Mouse (Mus musculus): ENCODE measurements at regions not wholly inside any gene's neighbourhood (a gene's known extent, or its start where the extent isn't known, plus 50 kb on each side); places are given as distances from the start of the nearest gene placed in this dataset.

GRCm38 (mm10) chr10:117515777-117516501 is 113.4 kb upstream of the Cpm start:
- no peak overlapping the region for H3K9ac ChIP-seq (ENCODE audit: low read depth, low read length)
- H3K27me3 ChIP-seq (ENCODE audit: control insufficient read depth, insufficient read depth, low read length), result no peaks in the 10 kb centered on the region
- H3K9me3 ChIP-seq (replicated peaks; ENCODE audit: control insufficient read depth, low read length), result no peaks in the 10 kb centered on the region
- no peak overlapping the region for H3K27ac ChIP-seq (ENCODE audit: low read depth, low read length)
- no peaks in the 10 kb centered on the region for H3K4me1 ChIP-seq (ENCODE audit: control insufficient read depth, insufficient read depth, low read length)
- no peaks in the 10 kb centered on the region for H3K36me3 ChIP-seq (ENCODE audit: control insufficient read depth, insufficient read depth, low read length)
- WGBS (ENCODE audit: insufficient replicate concordance), result 58% methylated on average over 10 of the region's 10 CpGs
- no peak overlapping the region for H3K4me2 ChIP-seq
- no peak for ATAC-seq (replicated peaks; ENCODE audit: insufficient number of reproducible peaks, low FRiP score, low TSS enrichment)
- no peak overlapping the region for H3K4me3 ChIP-seq (ENCODE audit: low read depth, low read length)

- Histone ChIP-seq H3K4me3 (ENCODE audit: low read depth, low read length) (no peak overlapping the region), H3K36me3 (ENCODE audit: control insufficient read depth, insufficient read depth, low read length) (no peaks in the 10 kb centered on the region), H3K9me3 (replicated peaks; ENCODE audit: control insufficient read depth, low read length) (no peaks in the 10 kb centered on the region), H3K27me3 (ENCODE audit: control insufficient read depth, insufficient read depth, low read length) (no peaks in the 10 kb centered on the region), H3K4me2 (no peak overlapping the region), H3K27ac (ENCODE audit: low read depth, low read length) (no peak overlapping the region), H3K9ac (ENCODE audit: low read depth, low read length) (no peak overlapping the region), H3K4me1 (ENCODE audit: control insufficient read depth, insufficient read depth, low read length) (no peaks in the 10 kb centered on the region)
- no peak for ATAC-seq (replicated peaks; ENCODE audit: insufficient number of reproducible peaks, low FRiP score, low TSS enrichment)
- WGBS (ENCODE audit: insufficient replicate concordance), result 90% methylated on average over 8 of the region's 8 CpGs
Observed at GRCm38 (mm10) chr10:117515039-117515438, 114.3 kb upstream of the Cpm start.

- Histone ChIP-seq H3K9ac (ENCODE audit: low read depth, low read length) (no peak overlapping the region), H3K4me1 (ENCODE audit: control insufficient read depth, insufficient read depth, low read length) (no peaks in the 10 kb centered on the region), H3K27ac (ENCODE audit: low read depth, low read length) (no peak overlapping the region), H3K27me3 (ENCODE audit: control insufficient read depth, insufficient read depth, low read length) (no peaks in the 10 kb centered on the region), H3K9me3 (replicated peaks; ENCODE audit: control insufficient read depth, low read length) (no peaks in the 10 kb centered on the region), H3K4me3 (ENCODE audit: low read depth, low read length) (no peak overlapping the region), H3K36me3 (ENCODE audit: control insufficient read depth, insufficient read depth, low read length) (no peaks in the 10 kb centered on the region), H3K4me2 (no peak overlapping the region)
- ATAC-seq (replicated peaks; ENCODE audit: insufficient number of reproducible peaks, low FRiP score, low TSS enrichment), result no peak
- WGBS (ENCODE audit: insufficient replicate concordance), result 88% methylated on average over 7 of the region's 7 CpGs
Observed at GRCm38 (mm10) chr10:117513925-117514546, 115.3 kb upstream of the Cpm start.

GRCm38 (mm10) chr10:117512424-117513257 is 116.7 kb upstream of the Cpm start:
- 84% methylated on average over 9 of the region's 9 CpGs for WGBS (ENCODE audit: insufficient replicate concordance)
- ATAC-seq (replicated peaks; ENCODE audit: insufficient number of reproducible peaks, low FRiP score, low TSS enrichment), result no peak
- Histone ChIP-seq H3K4me3 (ENCODE audit: low read depth, low read length) (no peak overlapping the region), H3K36me3 (ENCODE audit: control insufficient read depth, insufficient read depth, low read length) (no peaks in the 10 kb centered on the region), H3K9ac (ENCODE audit: low read depth, low read length) (no peak overlapping the region), H3K27me3 (ENCODE audit: control insufficient read depth, insufficient read depth, low read length) (no peaks in the 10 kb centered on the region), H3K4me1 (ENCODE audit: control insufficient read depth, insufficient read depth, low read length) (no peaks in the 10 kb centered on the region), H3K4me2 (no peak overlapping the region), H3K9me3 (replicated peaks; ENCODE audit: control insufficient read depth, low read length) (no peaks in the 10 kb centered on the region), H3K27ac (ENCODE audit: low read depth, low read length) (no peak overlapping the region)

- ATAC-seq (replicated peaks; ENCODE audit: insufficient number of reproducible peaks, low FRiP score, low TSS enrichment), result no peak
Observed at GRCm38 (mm10) chr10:117511483-117512406, 117.6 kb upstream of the Cpm start.

GRCm38 (mm10) chr10:117510529-117511482 is 118.5 kb upstream of the Cpm start:
- no peaks in the 10 kb centered on the region for H3K27me3 ChIP-seq (ENCODE audit: control insufficient read depth, insufficient read depth, low read length)
- no peak overlapping the region for H3K4me3 ChIP-seq (ENCODE audit: low read depth, low read length)
- no peak overlapping the region for H3K27ac ChIP-seq (ENCODE audit: low read depth, low read length)
- H3K36me3 ChIP-seq (ENCODE audit: control insufficient read depth, insufficient read depth, low read length), result no peaks in the 10 kb centered on the region
- WGBS (ENCODE audit: insufficient replicate concordance), result 88% methylated on average over 3 of the region's 3 CpGs
- no peaks in the 10 kb centered on the region for H3K4me1 ChIP-seq (ENCODE audit: control insufficient read depth, insufficient read depth, low read length)
- no peak for ATAC-seq (replicated peaks; ENCODE audit: insufficient number of reproducible peaks, low FRiP score, low TSS enrichment)
- H3K9ac ChIP-seq (ENCODE audit: low read depth, low read length), result no peak overlapping the region
- H3K9me3 ChIP-seq (replicated peaks; ENCODE audit: control insufficient read depth, low read length), result no peaks in the 10 kb centered on the region
- no peak overlapping the region for H3K4me2 ChIP-seq

More at GRCm38 (mm10) chr10:117511483-117512406, 117.6 kb upstream of the Cpm start:
- Histone ChIP-seq H3K4me1 (ENCODE audit: control insufficient read depth, insufficient read depth, low read length) (no peaks in the 10 kb centered on the region), H3K36me3 (ENCODE audit: control insufficient read depth, insufficient read depth, low read length) (no peaks in the 10 kb centered on the region), H3K9me3 (replicated peaks; ENCODE audit: control insufficient read depth, low read length) (no peaks in the 10 kb centered on the region), H3K27me3 (ENCODE audit: control insufficient read depth, insufficient read depth, low read length) (no peaks in the 10 kb centered on the region), H3K4me2 (no peak overlapping the region), H3K27ac (ENCODE audit: low read depth, low read length) (no peak overlapping the region), H3K4me3 (ENCODE audit: low read depth, low read length) (no peak overlapping the region), H3K9ac (ENCODE audit: low read depth, low read length) (no peak overlapping the region)
- 80% methylated on average over 8 of the region's 8 CpGs for WGBS (ENCODE audit: insufficient replicate concordance)

- WGBS (ENCODE audit: insufficient replicate concordance), result 76% methylated on average over 2 of the region's 2 CpGs
- Histone ChIP-seq H3K9ac (ENCODE audit: low read depth, low read length) (no peak overlapping the region), H3K27ac (ENCODE audit: low read depth, low read length) (no peak overlapping the region), H3K4me2 (no peak overlapping the region), H3K4me3 (ENCODE audit: low read depth, low read length) (no peak overlapping the region), H3K27me3 (ENCODE audit: control insufficient read depth, insufficient read depth, low read length) (no peaks in the 10 kb centered on the region), H3K4me1 (ENCODE audit: control insufficient read depth, insufficient read depth, low read length) (no peaks in the 10 kb centered on the region), H3K36me3 (ENCODE audit: control insufficient read depth, insufficient read depth, low read length) (no peaks in the 10 kb centered on the region), H3K9me3 (replicated peaks; ENCODE audit: control insufficient read depth, low read length) (no peaks in the 10 kb centered on the region)
- no peak for ATAC-seq (replicated peaks; ENCODE audit: insufficient number of reproducible peaks, low FRiP score, low TSS enrichment)
Observed at GRCm38 (mm10) chr10:117510224-117510486, 119.1 kb upstream of the Cpm start.

Measured in heart, embryonic 11.5 days (tissue).